Mouse (Mus musculus) yolk sac, embryonic 10.5 days (tissue): ENCODE results near the gene Cryba2.

Experiments
- DNase-seq: peaks from one replicate; pipeline ENCODE4 v3.0.0-alpha.2; 2017; ENCODE audit warnings: low spot score

Cryba2 gene

GRCm38 (mm10) chr1:74884196-74885141 lies 8.5 kb downstream of the Cryba2 start:
- no peak for DNase-seq

GRCm38 (mm10) chr1:74883441-74883840 lies 9.5 kb downstream of the Cryba2 start:
- no peak for DNase-seq

GRCm38 (mm10) chr1:74882828-74883227 lies 10.1 kb downstream of the Cryba2 start:
- DNase-seq: no peak

- no peak for DNase-seq
These were observed 10.7 kb downstream of the Cryba2 start for GRCm38 (mm10) chr1:74882055-74882734.

GRCm38 (mm10) chr1:74880785-74881360 lies 12.1 kb downstream of the Cryba2 start:
- peak; percentile 41 for DNase-seq

GRCm38 (mm10) chr1:74877199-74877598 lies 15.7 kb downstream of the Cryba2 start:
- no peak for DNase-seq

GRCm38 (mm10) chr1:74872218-74872617 lies 20.7 kb downstream of the Cryba2 start:
- no peak for DNase-seq

- DNase-seq: no peak
These were observed 31.2 kb downstream of the Cryba2 start for GRCm38 (mm10) chr1:74861783-74862182.

- DNase-seq: no peak
These were observed 33.5 kb downstream of the Cryba2 start for GRCm38 (mm10) chr1:74859223-74859984.

- DNase-seq: no peak
These were observed 34.1 kb downstream of the Cryba2 start for GRCm38 (mm10) chr1:74858805-74859204.

GRCm38 (mm10) chr1:74858171-74858719 lies 34.7 kb downstream of the Cryba2 start:
- peak; percentile 61 for DNase-seq

- DNase-seq: no peak
These were observed 35.3 kb downstream of the Cryba2 start for GRCm38 (mm10) chr1:74857677-74858076.

- DNase-seq: no peak
These were observed 35.7 kb downstream of the Cryba2 start for GRCm38 (mm10) chr1:74857201-74857600.

GRCm38 (mm10) chr1:74856791-74857190 lies 36.2 kb downstream of the Cryba2 start:
- DNase-seq: no peak

GRCm38 (mm10) chr1:74856439-74856720 lies 36.6 kb downstream of the Cryba2 start:
- no peak for DNase-seq

GRCm38 (mm10) chr1:74855651-74856438 lies 37.1 kb downstream of the Cryba2 start:
- no peak for DNase-seq

- DNase-seq: no peak
These were observed 37.8 kb downstream of the Cryba2 start for GRCm38 (mm10) chr1:74855156-74855555.

- peak; percentile 84 for DNase-seq
These were observed 38.5 kb downstream of the Cryba2 start, which contains the start of gene Cdk5r2 for GRCm38 (mm10) chr1:74854306-74855056. Gene Cdk5r2, plus strand, starts transcription at chr1:74854934.

- DNase-seq: no peak
These were observed 41.8 kb downstream of the Cryba2 start for GRCm38 (mm10) chr1:74851001-74851775.
